Mouse (Mus musculus) hindbrain, embryonic 15.5 days (tissue): ENCODE data around the gene B430306N03Rik. TPM values are rescaled to one million over a fixed set of nuclear protein-coding genes. Genes with fewer than 3 reads are reported as not detected.

ENCODE experiments used
- ATAC-seq: fragments of 200-750 bp; cut with Nextera tagmentation; 2 replicates; pipeline ENCODE4 v1.8.0; 2017; ENCODE audit warnings: low read depth, moderate number of reproducible peaks, moderate TSS enrichment; ENCODE audit not compliant: low FRiP score
- H3K27ac ChIP-seq: fragments of 300-500 bp; sonication (generic); replicated peaks from 2 replicates; pipeline ENCODE4 v1.5.1; 2015; ENCODE audit warnings: mild to moderate bottlenecking, inconsistent platforms
- H3K27me3 ChIP-seq: fragments of 300-500 bp; sonication (generic); 2 replicates; pipeline ENCODE4 v1.6.1; 2015; ENCODE audit warnings: control low read depth, inconsistent platforms
- H3K36me3 ChIP-seq: fragments of 300-500 bp; sonication (generic); 2 replicates; pipeline ENCODE4 v1.6.1; 2015; ENCODE audit warnings: control low read depth, inconsistent platforms
- H3K4me1 ChIP-seq: fragments of 300-500 bp; sonication (generic); replicated peaks from 2 replicates; pipeline ENCODE4 v1.6.1; 2015; ENCODE audit warnings: control low read depth, inconsistent platforms
- H3K4me2 ChIP-seq: fragments of 300-500 bp; sonication (generic); 2 replicates; pipeline ENCODE4 v1.6.1; 2015; ENCODE audit warnings: moderate library complexity, mild to moderate bottlenecking, inconsistent platforms
- H3K4me3 ChIP-seq: fragments of 300-500 bp; sonication (generic); 2 replicates; pipeline ENCODE4 v1.5.1; 2015; ENCODE audit warnings: mild to moderate bottlenecking, inconsistent platforms
- H3K9ac ChIP-seq: fragments of 300-500 bp; sonication (generic); 2 replicates; pipeline ENCODE4 v1.6.1; 2015; ENCODE audit warnings: inconsistent platforms
- H3K9me3 ChIP-seq: fragments of 300-500 bp; sonication (generic); 2 replicates; pipeline ENCODE4 v1.6.1; 2016; ENCODE audit warnings: control low read depth, inconsistent platforms
- WGBS: fragments of 180-500 bp; shearing (Covaris S2); methylation state at CpG from one replicate; pipeline ENCODE4 v1.1.7; 2015; 5-methylcytosine and 5-hydroxymethylcytosine counted together
- polyA plus RNA-seq: library from polyadenylated mRNA; unstranded; fragments of >200 nt; fragmentation: Nextera tagmentation; extraction: Ambion mirVana; gene quantifications from 2 replicates; pipeline ENCODE4 v1.2.1, GENCODE M21; 2015

Gene B430306N03Rik
- polyA plus RNA-seq, 1 experiment from 2014 or later, result 0.05 TPM

- WGBS, result 89% methylated on average over 2 of the region's 2 CpGs
- Histone ChIP-seq H3K4me1 (no peaks in the 10 kb centered on the region), H3K27me3 (no peaks in the 10 kb centered on the region)
These were observed 5.3 kb downstream of the B430306N03Rik start for GRCm38 (mm10) chr17:48321279-48321678.

GRCm38 (mm10) chr17:48323236-48323635, 7.3 kb downstream of the B430306N03Rik start:
- Histone ChIP-seq H3K36me3 (no peaks in the 10 kb centered on the region), H3K4me3 (no peak overlapping the region), H3K27ac (no peak overlapping the region), H3K27me3 (no peaks in the 10 kb centered on the region), H3K4me1 (no peaks in the 10 kb centered on the region), H3K4me2 (no peak overlapping the region), H3K9me3 (no peaks in the 10 kb centered on the region), H3K9ac (no peak overlapping the region)
- 59% methylated on average over 3 of the region's 3 CpGs for WGBS
- ATAC-seq, result no peak

More at GRCm38 (mm10) chr17:48321279-48321678, 5.3 kb downstream of the B430306N03Rik start:
- ATAC-seq, result no peak
- no peaks in the 10 kb centered on the region for H3K36me3 ChIP-seq
- H3K9ac ChIP-seq, result no peak overlapping the region
- H3K27ac ChIP-seq, result no peak overlapping the region
- H3K4me2 ChIP-seq, result no peak overlapping the region
- H3K9me3 ChIP-seq, result no peaks in the 10 kb centered on the region
- no peak overlapping the region for H3K4me3 ChIP-seq

- WGBS, result 87% methylated on average over 5 of the region's 5 CpGs
These were observed 8.3 kb downstream of the B430306N03Rik start for GRCm38 (mm10) chr17:48324258-48324657.

GRCm38 (mm10) chr17:48325093-48325492, 9.2 kb downstream of the B430306N03Rik start:
- H3K27ac ChIP-seq, result no peak overlapping the region
- no peaks in the 10 kb centered on the region for H3K4me1 ChIP-seq
- no peak overlapping the region for H3K4me2 ChIP-seq
- no peaks in the 10 kb centered on the region for H3K9me3 ChIP-seq
- H3K9ac ChIP-seq, result no peak overlapping the region
- no peak overlapping the region for H3K4me3 ChIP-seq
- no peaks in the 10 kb centered on the region for H3K36me3 ChIP-seq
- H3K27me3 ChIP-seq, result no peaks in the 10 kb centered on the region
- 95% methylated on average over 6 of the region's 6 CpGs for WGBS
- ATAC-seq, result no peak

More at GRCm38 (mm10) chr17:48324258-48324657, 8.3 kb downstream of the B430306N03Rik start:
- Histone ChIP-seq H3K4me1 (no peaks in the 10 kb centered on the region), H3K9me3 (no peaks in the 10 kb centered on the region), H3K9ac (no peak overlapping the region), H3K4me3 (no peak overlapping the region), H3K27ac (no peak overlapping the region), H3K27me3 (no peaks in the 10 kb centered on the region), H3K4me2 (no peak overlapping the region), H3K36me3 (no peaks in the 10 kb centered on the region)
- ATAC-seq, result no peak

GRCm38 (mm10) chr17:48325638-48326037, 9.7 kb downstream of the B430306N03Rik start:
- H3K9ac ChIP-seq, result no peak overlapping the region
- H3K27me3 ChIP-seq, result no peaks in the 10 kb centered on the region
- no peaks in the 10 kb centered on the region for H3K36me3 ChIP-seq
- ATAC-seq, result no peak
- H3K4me1 ChIP-seq, result no peaks in the 10 kb centered on the region
- no peak overlapping the region for H3K4me3 ChIP-seq
- WGBS, result 91% methylated on average over 11 of the region's 11 CpGs
- H3K4me2 ChIP-seq, result no peak overlapping the region
- no peaks in the 10 kb centered on the region for H3K9me3 ChIP-seq
- no peak overlapping the region for H3K27ac ChIP-seq

- H3K4me3 ChIP-seq, result no peak overlapping the region
- H3K9me3 ChIP-seq, result no peaks in the 10 kb centered on the region
- whole genome bisulfite sequencing, result 90% methylated on average over 4 of the region's 4 CpGs
- H3K36me3 ChIP-seq, result no peaks in the 10 kb centered on the region
- H3K27ac ChIP-seq, result no peak overlapping the region
- ATAC-seq, result no peak
- H3K4me1 ChIP-seq, result no peaks in the 10 kb centered on the region
- H3K9ac ChIP-seq, result no peak overlapping the region
- H3K27me3 ChIP-seq, result no peaks in the 10 kb centered on the region
- H3K4me2 ChIP-seq, result no peak overlapping the region
These were observed 10.7 kb downstream of the B430306N03Rik start for GRCm38 (mm10) chr17:48326656-48327055.

GRCm38 (mm10) chr17:48332524-48332923, 16.6 kb downstream of the B430306N03Rik start:
- no peak overlapping the region for H3K4me3 ChIP-seq
- H3K4me2 ChIP-seq, result no peak overlapping the region
- WGBS, result 95% methylated on average over 2 of the region's 2 CpGs
- no peaks in the 10 kb centered on the region for H3K27me3 ChIP-seq
- H3K36me3 ChIP-seq, result no peaks in the 10 kb centered on the region
- H3K9ac ChIP-seq, result no peak overlapping the region
- H3K4me1 ChIP-seq, result no peaks in the 10 kb centered on the region
- ATAC-seq, result no peak
- H3K27ac ChIP-seq, result no peak overlapping the region
- no peaks in the 10 kb centered on the region for H3K9me3 ChIP-seq

- no peak for ATAC-seq
- H3K27ac ChIP-seq, result no peak overlapping the region
- 90% methylated on average over 4 of the region's 4 CpGs for WGBS
These were observed 18.2 kb downstream of the B430306N03Rik start for GRCm38 (mm10) chr17:48334186-48334585.

GRCm38 (mm10) chr17:48336857-48337256, 20.9 kb downstream of the B430306N03Rik start:
- Histone ChIP-seq H3K27ac (no peak overlapping the region), H3K4me3 (no peak overlapping the region), H3K4me1 (no peaks in the 10 kb centered on the region), H3K9me3 (no peaks in the 10 kb centered on the region), H3K36me3 (no peaks in the 10 kb centered on the region), H3K27me3 (no peaks in the 10 kb centered on the region), H3K4me2 (no peak overlapping the region), H3K9ac (no peak overlapping the region)
- no peak for ATAC-seq
- 2% methylated on average over 6 of the region's 6 CpGs for WGBS

More at GRCm38 (mm10) chr17:48334186-48334585, 18.2 kb downstream of the B430306N03Rik start:
- Histone ChIP-seq H3K36me3 (no peaks in the 10 kb centered on the region), H3K4me1 (no peaks in the 10 kb centered on the region), H3K9me3 (no peaks in the 10 kb centered on the region), H3K9ac (no peak overlapping the region), H3K4me3 (no peak overlapping the region), H3K4me2 (no peak overlapping the region), H3K27me3 (no peaks in the 10 kb centered on the region)

- Histone ChIP-seq H3K27me3 (no peaks in the 10 kb centered on the region), H3K4me3 (no peak overlapping the region), H3K4me1 (no peaks in the 10 kb centered on the region), H3K9me3 (no peaks in the 10 kb centered on the region), H3K4me2 (no peak overlapping the region), H3K9ac (no peak overlapping the region), H3K27ac (no peak overlapping the region), H3K36me3 (no peaks in the 10 kb centered on the region)
- WGBS, result 81% methylated on average over 1 of the region's 1 CpGs
- ATAC-seq, result no peak
These were observed 24.3 kb downstream of the B430306N03Rik start for GRCm38 (mm10) chr17:48340267-48340666.

- no peaks in the 10 kb centered on the region for H3K27me3 ChIP-seq
- no peak overlapping the region for H3K4me3 ChIP-seq
- no peaks in the 10 kb centered on the region for H3K4me1 ChIP-seq
- 85% methylated on average over 3 of the region's 3 CpGs for WGBS
- H3K36me3 ChIP-seq, result no peaks in the 10 kb centered on the region
- no peak overlapping the region for H3K27ac ChIP-seq
- no peak overlapping the region for H3K4me2 ChIP-seq
- H3K9ac ChIP-seq, result no peak overlapping the region
- no peak for ATAC-seq
- no peaks in the 10 kb centered on the region for H3K9me3 ChIP-seq
These were observed 26.0 kb downstream of the B430306N03Rik start for GRCm38 (mm10) chr17:48341947-48342346.

GRCm38 (mm10) chr17:48343065-48343464, 27.1 kb downstream of the B430306N03Rik start:
- Histone ChIP-seq H3K27ac (no peak overlapping the region), H3K4me3 (no peak overlapping the region), H3K36me3 (no peaks in the 10 kb centered on the region), H3K4me1 (no peaks in the 10 kb centered on the region), H3K4me2 (no peak overlapping the region), H3K9ac (no peak overlapping the region), H3K27me3 (no peaks in the 10 kb centered on the region), H3K9me3 (no peaks in the 10 kb centered on the region)
- WGBS, result 96% methylated on average over 2 of the region's 2 CpGs
- no peak for ATAC-seq

- no peak overlapping the region for H3K4me2 ChIP-seq
- no peak overlapping the region for H3K27ac ChIP-seq
- no peaks in the 10 kb centered on the region for H3K36me3 ChIP-seq
- H3K9ac ChIP-seq, result no peak overlapping the region
- ATAC-seq, result no peak
- no peak overlapping the region for H3K4me3 ChIP-seq
- H3K27me3 ChIP-seq, result no peaks in the 10 kb centered on the region
- H3K9me3 ChIP-seq, result no peaks in the 10 kb centered on the region
- 84% methylated on average over 4 of the region's 4 CpGs for WGBS
- no peaks in the 10 kb centered on the region for H3K4me1 ChIP-seq
These were observed 29.9 kb downstream of the B430306N03Rik start for GRCm38 (mm10) chr17:48345824-48346223.
